Mouse (Mus musculus): Measurements from ENCODE around the gene Tmem184c.

DNA sequence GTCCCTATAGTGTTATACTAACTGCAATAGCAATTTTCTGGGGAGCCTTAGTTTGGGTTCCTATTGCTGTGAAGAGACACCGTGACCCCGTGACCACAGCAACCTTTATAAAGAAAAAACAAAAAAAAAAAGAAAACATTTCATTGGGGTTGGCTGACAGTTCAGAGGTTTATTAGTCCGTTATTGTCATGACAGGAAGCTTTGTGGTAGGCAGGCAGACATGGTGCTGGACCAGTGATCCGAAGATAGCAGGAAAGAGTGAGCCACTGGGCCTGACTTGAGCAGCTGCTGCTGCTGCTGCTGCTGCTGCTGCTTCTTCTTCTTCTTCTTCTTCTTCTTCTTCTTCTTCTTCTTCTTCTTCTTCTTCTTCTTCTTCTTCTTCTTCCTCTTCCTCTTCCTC is 26.3 kb downstream of the Tmem184c start:
- TF ChIP-seq POLR2A (IDR thresholded peaks at IDR 0.05; ENCODE audit: borderline replicate concordance, extremely low read depth, insufficient read depth, insufficient read length, poor library complexity, severe bottlenecking) (no peak), CTCF (IDR thresholded peaks at IDR 0.05; ENCODE audit: borderline replicate concordance, extremely low read depth, insufficient read depth, insufficient read length) (no peak)
